Mouse (Mus musculus) limb, embryonic 12.5 days (tissue): ENCODE measurements around the gene Kcnj5. TPM values are rescaled to one million over a fixed set of nuclear protein-coding genes. Genes with fewer than 3 reads are reported as not detected.

ENCODE experiments used
- ATAC-seq: fragments of 200-750 bp; cut with Nextera tagmentation; 2 replicates; pipeline ENCODE4 v1.8.0; 2017; ENCODE audit warnings: low read depth, moderate TSS enrichment; ENCODE audit not compliant: insufficient number of reproducible peaks, insufficient read depth, low FRiP score, low TSS enrichment
- H3K27ac ChIP-seq: fragments of 300-500 bp; sonication (generic); 2 replicates; pipeline ENCODE4 v1.5.1; 2016; ENCODE audit warnings: mild to moderate bottlenecking, moderate library complexity
- H3K27me3 ChIP-seq: fragments of 300-500 bp; sonication (generic); 2 replicates; pipeline ENCODE4 v1.6.1; 2016; ENCODE audit warnings: mild to moderate bottlenecking, moderate library complexity
- H3K36me3 ChIP-seq: fragments of 300-500 bp; sonication (generic); 2 replicates; pipeline ENCODE4 v1.6.1; 2016; ENCODE audit warnings: mild to moderate bottlenecking, moderate library complexity
- H3K4me1 ChIP-seq: fragments of 300-500 bp; sonication (generic); replicated peaks from 2 replicates; pipeline ENCODE4 v1.6.1; 2016
- H3K4me2 ChIP-seq: fragments of 300-500 bp; sonication (generic); 2 replicates; pipeline ENCODE4 v1.6.1; 2016; ENCODE audit warnings: mild to moderate bottlenecking, moderate library complexity
- H3K4me3 ChIP-seq: fragments of 300-500 bp; sonication (generic); replicated peaks from 2 replicates; pipeline ENCODE4 v1.5.1; 2016; ENCODE audit warnings: mild to moderate bottlenecking
- H3K9ac ChIP-seq: fragments of 300-500 bp; sonication (generic); replicated peaks from 2 replicates; pipeline ENCODE4 v1.6.1; 2016; ENCODE audit warnings: mild to moderate bottlenecking, moderate library complexity
- H3K9me3 ChIP-seq: fragments of 300-500 bp; sonication (generic); 2 replicates; pipeline ENCODE4 v1.6.1; 2016; ENCODE audit warnings: mild to moderate bottlenecking, moderate library complexity
- WGBS: fragments of 180-500 bp; shearing (Covaris S2); methylation state at CpG from one replicate; pipeline ENCODE4 v1.1.7; 2016; 5-methylcytosine and 5-hydroxymethylcytosine counted together
- polyA plus RNA-seq: library from polyadenylated mRNA; unstranded; fragments of >200 nt; fragmentation: Nextera tagmentation; extraction: Ambion mirVana; gene quantifications from 2 replicates; pipeline ENCODE4 v1.2.1, GENCODE M21; 2016

Gene Kcnj5
- polyA plus RNA-seq, 1 experiment from 2014 or later: 0.34 TPM

- Histone ChIP-seq H3K27me3 (no peaks in the 10 kb centered on the region), H3K9ac (no peak overlapping the region), H3K4me1 (peaks cover 3% of the 10 kb centered on the region; the same call in 1 of the 2 replicates), H3K36me3 (no peaks in the 10 kb centered on the region), H3K9me3 (no peaks in the 10 kb centered on the region), H3K27ac (no peak overlapping the region), H3K4me3 (no peak overlapping the region), H3K4me2 (no peak overlapping the region)
- no peak for ATAC-seq
- 60% methylated on average over 3 of the region's 3 CpGs for WGBS
Observed at GRCm38 (mm10) chr9:32279789-32280188, 64.4 kb downstream of the Kcnj5 start.

- Histone ChIP-seq H3K9me3 (no peaks in the 10 kb centered on the region), H3K4me3 (no peak overlapping the region), H3K9ac (no peak overlapping the region), H3K4me1 (peaks cover 3% of the 10 kb centered on the region; the same call in 1 of the 2 replicates), H3K27me3 (no peaks in the 10 kb centered on the region), H3K4me2 (no peak overlapping the region), H3K36me3 (no peaks in the 10 kb centered on the region), H3K27ac (no peak overlapping the region)
- ATAC-seq: no peak
- whole genome bisulfite sequencing: 90% methylated on average over 5 of the region's 5 CpGs
Observed at GRCm38 (mm10) chr9:32278052-32278451, 66.1 kb downstream of the Kcnj5 start.

DNA sequence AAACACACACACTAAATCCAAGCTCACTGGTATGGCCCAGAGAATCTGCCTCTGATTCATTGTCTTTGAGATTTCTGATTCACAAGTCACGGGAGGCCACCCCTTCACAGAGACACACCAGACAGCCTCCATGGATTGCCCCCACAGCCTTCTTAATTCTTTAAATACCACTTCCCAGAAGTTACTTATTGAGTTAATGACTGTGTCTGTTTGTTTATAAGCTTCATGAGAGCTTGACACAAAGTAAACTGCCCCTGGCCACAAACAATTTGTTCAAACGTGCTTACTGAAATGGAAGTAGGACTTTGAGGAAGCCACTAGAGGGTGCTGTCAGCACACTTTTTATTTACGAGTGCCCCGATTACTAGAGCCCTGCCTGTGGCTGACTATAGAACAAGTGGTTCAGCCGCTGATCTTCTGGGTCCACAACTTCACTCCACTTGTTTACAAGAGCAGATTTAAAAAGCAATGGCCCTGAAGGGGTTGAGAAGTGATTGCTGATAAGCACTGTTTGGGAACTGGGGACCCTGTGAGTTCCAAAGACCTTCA, 72.2 kb downstream of the Kcnj5 start:
- Histone ChIP-seq H3K27me3 (no peaks in the 10 kb centered on the region), H3K4me1 (peaks cover 4% of the 10 kb centered on the region; the same call in 1 of the 2 replicates), H3K9me3 (no peaks in the 10 kb centered on the region), H3K27ac (no peak overlapping the region), H3K36me3 (no peaks in the 10 kb centered on the region), H3K9ac (no peak overlapping the region), H3K4me3 (no peak overlapping the region), H3K4me2 (no peak overlapping the region)
- 11% methylated on average over 5 of the region's 5 CpGs for WGBS
- no peak for ATAC-seq

Other genes starting within 250 kb of the Kcnj5 start
- 4.2 and 5.1 TPM in 2 replicates for gene Arhgap32, start 228.2 kb downstream of the Kcnj5 start, polyA plus RNA-seq
- not detected in 2 replicates for gene Kcnj1, start 28.1 kb upstream of the Kcnj5 start, polyA plus RNA-seq
- 55.6 and 55.9 TPM in 2 replicates for gene Fli1, start 198.5 kb upstream of the Kcnj5 start, polyA plus RNA-seq